Mouse (Mus musculus) heart, embryonic 14.5 days (tissue): ENCODE results near the gene Pbx4. TPM values are rescaled to one million over a fixed set of nuclear protein-coding genes. Genes with fewer than 3 reads are reported as not detected.

Source experiments
- ATAC-seq: fragments of 200-750 bp; cut with Nextera tagmentation; 2 replicates; pipeline ENCODE4 v1.8.0; 2017; ENCODE audit warnings: low read depth, moderate TSS enrichment; ENCODE audit not compliant: insufficient number of reproducible peaks, insufficient read depth, low FRiP score
- H3K27ac ChIP-seq, 2 experiments: fragments of 200-500 bp in 1 of 2; fragments of 300-500 bp in 1 of 2; sonication (generic) in 1 of 2; replicated peaks in 1 of 2; 2 replicates each; pipeline ENCODE4 v1.5.1; 2012 to 2014; ENCODE audit warnings: low read depth in 2 of 2, low read length in 2 of 2, control low read depth in 1 of 2, mild to moderate bottlenecking in 1 of 2, mixed read lengths in 1 of 2; ENCODE audit not compliant: control insufficient read depth in 1 of 2, insufficient read depth in 1 of 2
- H3K27me3 ChIP-seq: fragments of 300-500 bp; sonication (generic); 2 replicates; pipeline ENCODE4 v1.6.1; 2014; ENCODE audit warnings: mild to moderate bottlenecking, low read length, control low read depth; ENCODE audit not compliant: control insufficient read depth, insufficient read depth
- H3K36me3 ChIP-seq: fragments of 300-500 bp; sonication (generic); 2 replicates; pipeline ENCODE4 v1.6.1; 2014; ENCODE audit warnings: mild to moderate bottlenecking, control low read depth, low read length, mixed read lengths; ENCODE audit not compliant: control insufficient read depth, insufficient read depth
- H3K4me1 ChIP-seq, 2 experiments: fragments of 200-500 bp in 1 of 2; fragments of 300-500 bp in 1 of 2; sonication (generic) in 1 of 2; 2 replicates each; pipeline ENCODE4 v1.6.1; 2012 to 2014; ENCODE audit warnings: low read length in 2 of 2, control low read depth in 1 of 2, mixed read lengths in 1 of 2; ENCODE audit not compliant: control insufficient read depth in 2 of 2, insufficient read depth in 2 of 2
- H3K4me2 ChIP-seq: fragments of 300-500 bp; sonication (generic); 2 replicates; pipeline ENCODE4 v1.6.1; 2014; ENCODE audit warnings: mild to moderate bottlenecking, low read length
- H3K4me3 ChIP-seq, 2 experiments: fragments of 200-500 bp in 1 of 2; fragments of 300-500 bp in 1 of 2; sonication (generic) in 1 of 2; 2 replicates each; pipeline ENCODE4 v1.5.1; 2012 to 2014; ENCODE audit warnings: low read length in 2 of 2, mild to moderate bottlenecking in 2 of 2, control low read depth in 1 of 2, low read depth in 1 of 2, moderate library complexity in 1 of 2; ENCODE audit not compliant: control insufficient read depth in 1 of 2, insufficient read depth in 1 of 2
- H3K9ac ChIP-seq: fragments of 300-500 bp; sonication (generic); 2 replicates; pipeline ENCODE4 v1.6.1; 2014; ENCODE audit warnings: mild to moderate bottlenecking, low read length
- H3K9me3 ChIP-seq: fragments of 300-500 bp; sonication (generic); 2 replicates; pipeline ENCODE4 v1.6.1; 2016; ENCODE audit warnings: low read length, control low read depth; ENCODE audit not compliant: control insufficient read depth
- WGBS: fragments of 180-500 bp; shearing (Covaris S2); extraction: QIAGEN DNeasy Blood & Tissue Kit; methylation state at CpG from one replicate; pipeline ENCODE4 v1.1.7; 2014; 5-methylcytosine and 5-hydroxymethylcytosine counted together
- polyA plus RNA-seq: library from polyadenylated mRNA; unstranded; fragments of >200 nt; fragmentation: Nextera tagmentation; extraction: Ambion mirVana; gene quantifications from 2 replicates; pipeline ENCODE4 v1.2.1, GENCODE M21; 2014

Pbx4 gene
- polyA plus RNA-seq, 1 experiment from 2014 or later, result 5.0 TPM

DNA sequence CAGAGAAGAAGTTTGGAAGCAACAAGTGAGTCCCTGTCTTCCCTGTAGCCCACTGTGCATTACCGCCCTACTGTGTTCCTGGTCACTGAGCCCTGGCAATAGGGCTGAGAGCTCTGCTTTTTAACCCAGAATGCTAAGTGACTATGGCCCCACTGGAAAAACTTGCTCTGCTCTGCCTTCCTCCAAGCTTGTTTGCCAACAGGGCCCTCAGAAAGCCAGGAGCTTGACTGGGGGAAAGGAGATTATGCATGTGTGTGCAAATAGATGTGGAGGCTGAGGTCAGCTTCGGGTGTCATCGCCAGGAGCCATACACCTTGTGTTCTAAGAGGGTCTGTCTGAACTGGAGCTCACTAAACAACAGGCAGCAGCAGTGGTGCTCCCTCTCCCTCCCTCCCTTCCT, 38.2 kb upstream of the Pbx4 start:
- H3K36me3 ChIP-seq, result peaks cover 58% of the 10 kb centered on the region
- no peak overlapping the region for H3K27ac ChIP-seq
- no peak overlapping the region for H3K9ac ChIP-seq
- no peak for ATAC-seq
- peaks cover 4 to 19% of the 10 kb centered on the region in 2 experiments; a peak in 3 of 4 replicates for H3K4me1 ChIP-seq
- H3K4me2 ChIP-seq, result no peak overlapping the region
- WGBS, result 94% methylated on average over 3 of the region's 3 CpGs
- no peaks in the 10 kb centered on the region for H3K27me3 ChIP-seq
- no peak overlapping the region for H3K4me3 ChIP-seq
- no peaks in the 10 kb centered on the region for H3K9me3 ChIP-seq

DNA sequence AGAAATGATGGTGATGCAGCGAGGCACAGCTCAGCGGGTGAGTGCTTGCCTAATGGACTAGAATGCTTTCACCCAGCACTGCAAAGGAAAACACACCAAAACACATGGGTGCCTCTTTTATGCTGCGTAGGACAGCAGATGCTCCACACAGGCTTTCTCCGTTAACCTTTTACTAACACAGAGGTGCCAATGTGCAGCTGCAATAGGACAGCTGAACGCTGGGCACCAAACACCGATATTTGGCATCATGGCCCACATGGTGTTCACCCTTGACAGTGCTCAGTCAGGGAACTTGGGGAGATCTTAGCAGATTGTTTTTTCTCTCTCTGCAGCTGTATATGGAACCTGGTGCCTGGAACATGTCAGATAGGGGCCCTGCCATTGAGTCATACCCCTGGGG, 37.4 kb upstream of the Pbx4 start:
- Histone ChIP-seq H3K4me2 (no peak overlapping the region), H3K9me3 (no peaks in the 10 kb centered on the region), H3K4me3 (no peak overlapping the region), H3K9ac (no peak overlapping the region), H3K27me3 (no peaks in the 10 kb centered on the region), H3K36me3 (peaks cover 66% of the 10 kb centered on the region), H3K4me1 (peaks cover 4 to 17% of the 10 kb centered on the region in 2 experiments; a peak in 3 of 4 replicates), H3K27ac (no peak overlapping the region)
- WGBS, result 97% methylated on average over 6 of the region's 6 CpGs
- ATAC-seq, result no peak

DNA sequence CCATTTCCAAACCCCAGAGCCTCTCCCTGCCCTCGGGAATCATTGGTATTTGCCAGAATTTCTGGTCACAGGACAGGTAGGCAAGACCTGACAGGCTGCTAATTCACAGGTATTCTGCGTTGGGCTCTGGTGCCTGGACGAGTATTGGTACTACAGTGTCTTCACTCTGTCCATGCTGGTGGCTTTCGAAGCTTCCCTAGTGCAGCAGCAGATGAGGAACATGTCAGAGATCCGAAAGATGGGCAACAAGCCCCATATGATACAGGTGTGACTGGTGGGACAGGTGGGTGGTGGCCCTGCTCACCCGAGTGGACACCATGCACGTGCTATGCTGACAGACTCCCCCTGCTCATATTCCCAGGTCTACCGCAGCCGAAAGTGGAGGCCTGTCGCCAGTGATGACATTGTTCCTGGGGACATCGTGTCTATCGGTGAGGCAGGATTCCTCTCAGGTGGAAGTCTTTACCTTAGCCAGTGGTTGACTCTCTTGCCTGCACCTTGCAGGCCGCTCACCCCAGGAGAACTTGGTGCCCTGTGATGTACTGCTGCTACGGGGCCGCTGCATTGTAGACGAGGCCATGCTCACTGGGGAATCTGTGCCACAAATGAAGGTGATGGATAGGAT, 35.5 kb upstream of the Pbx4 start:
- 94% methylated on average over 16 of the region's 16 CpGs for WGBS
- Histone ChIP-seq H3K4me2 (no peak overlapping the region), H3K36me3 (peaks cover 86% of the 10 kb centered on the region), H3K27me3 (no peaks in the 10 kb centered on the region), H3K4me3 (no peak overlapping the region), H3K27ac (no peak overlapping the region), H3K4me1 (peaks cover 2 to 13% of the 10 kb centered on the region in 2 experiments; a peak in 2 of 4 replicates), H3K9me3 (no peaks in the 10 kb centered on the region), H3K9ac (no peak overlapping the region)
- ATAC-seq, result no peak

DNA sequence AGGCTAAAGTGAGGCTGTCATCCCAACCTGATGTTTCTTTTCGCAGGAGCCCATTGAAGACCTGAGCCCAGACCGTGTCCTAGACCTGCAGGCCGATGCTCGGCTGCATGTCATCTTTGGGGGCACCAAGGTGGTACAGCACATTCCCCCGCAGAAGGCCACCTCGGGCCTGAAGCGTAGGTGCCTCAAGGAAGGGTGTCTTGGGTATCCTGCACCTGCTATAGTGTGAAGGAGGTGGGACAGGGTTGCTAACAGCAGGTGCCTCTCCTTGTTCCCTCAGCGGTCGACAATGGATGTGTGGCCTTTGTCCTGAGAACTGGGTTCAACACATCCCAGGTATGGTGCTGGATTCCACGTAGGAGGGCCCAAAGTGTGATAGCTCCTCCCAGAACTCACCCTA, 34.6 kb upstream of the Pbx4 start:
- Histone ChIP-seq H3K4me1 (peaks cover 0 to 5% of the 10 kb centered on the region in 2 experiments; a peak in 1 of 4 replicates), H3K27me3 (no peaks in the 10 kb centered on the region), H3K4me2 (no peak overlapping the region), H3K9me3 (no peaks in the 10 kb centered on the region), H3K9ac (no peak overlapping the region), H3K36me3 (peaks cover 94% of the 10 kb centered on the region), H3K27ac (no peak overlapping the region), H3K4me3 (no peak overlapping the region)
- 95% methylated on average over 10 of the region's 10 CpGs for WGBS
- ATAC-seq, result no peak

DNA sequence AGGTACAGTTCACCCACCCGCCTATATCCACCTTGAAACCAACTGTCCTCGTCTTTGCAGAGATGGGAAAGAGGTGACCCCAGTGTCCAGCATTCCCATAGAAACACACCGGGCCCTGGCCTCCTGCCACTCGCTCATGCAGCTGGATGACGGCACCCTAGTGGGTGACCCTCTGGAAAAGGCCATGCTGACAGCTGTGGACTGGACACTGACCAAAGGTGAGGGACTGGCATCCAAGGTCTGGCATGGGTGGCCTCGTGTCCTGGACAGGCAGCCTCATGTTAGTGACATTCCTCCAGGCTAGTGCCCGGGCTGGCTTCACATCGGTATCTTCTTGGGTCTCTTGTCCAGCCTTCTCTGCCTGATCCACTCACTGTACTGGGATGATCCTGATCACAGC, 33.0 kb upstream of the Pbx4 start:
- Histone ChIP-seq H3K9me3 (no peaks in the 10 kb centered on the region), H3K4me3 (no peak overlapping the region), H3K4me1 (no peaks in the 10 kb centered on the region), H3K27ac (no peak overlapping the region), H3K27me3 (no peaks in the 10 kb centered on the region), H3K9ac (no peak overlapping the region), H3K36me3 (peaks cover 100% of the 10 kb centered on the region), H3K4me2 (no peak overlapping the region)
- WGBS, result 90% methylated on average over 8 of the region's 8 CpGs
- ATAC-seq, result no peak

DNA sequence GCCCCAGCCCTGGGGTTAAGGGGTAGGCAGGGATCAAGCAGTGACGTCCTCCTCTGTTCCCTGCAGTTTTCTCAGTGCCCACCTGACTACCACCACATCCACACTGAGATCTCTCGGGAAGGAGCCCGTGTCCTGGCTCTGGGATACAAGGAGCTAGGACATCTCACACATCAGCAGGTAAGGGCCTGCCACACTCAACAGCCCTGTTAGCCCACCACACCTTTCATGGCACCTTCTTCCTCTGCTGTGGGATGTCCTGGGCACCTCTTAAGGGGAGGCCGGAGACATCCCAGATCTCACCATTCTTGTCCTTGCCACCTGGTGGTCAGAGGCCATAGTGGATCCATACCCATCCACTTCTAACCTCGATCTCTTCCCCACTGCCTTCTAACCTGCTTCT, 32.3 kb upstream of the Pbx4 start:
- 92% methylated on average over 5 of the region's 5 CpGs for WGBS
- no peaks in the 10 kb centered on the region for H3K27me3 ChIP-seq
- no peak for ATAC-seq
- peaks cover 99% of the 10 kb centered on the region for H3K36me3 ChIP-seq
- H3K4me3 ChIP-seq, result no peak overlapping the region
- H3K4me1 ChIP-seq, result no peaks in the 10 kb centered on the region
- no peak overlapping the region for H3K27ac ChIP-seq
- H3K4me2 ChIP-seq, result no peak overlapping the region
- H3K9ac ChIP-seq, result no peak overlapping the region
- no peaks in the 10 kb centered on the region for H3K9me3 ChIP-seq

DNA sequence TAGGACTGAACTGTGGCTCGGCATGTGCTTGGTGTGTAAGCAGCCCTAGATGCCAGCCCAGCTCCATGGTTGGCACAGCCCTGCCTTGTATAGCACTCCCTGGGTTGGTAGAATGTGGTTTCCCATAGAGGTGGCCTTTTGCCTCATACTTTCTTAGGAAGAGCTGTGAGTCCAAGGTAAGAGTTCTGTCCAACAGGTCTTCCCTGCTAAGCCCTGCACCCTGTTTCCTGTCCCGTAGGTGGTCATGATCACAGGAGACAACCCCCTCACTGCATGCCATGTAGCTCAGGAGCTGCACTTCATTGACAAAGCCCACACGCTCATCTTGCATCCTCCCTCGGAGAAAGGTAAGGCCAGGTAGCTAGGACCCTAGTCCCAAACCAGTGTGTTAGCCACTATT, 30.5 kb upstream of the Pbx4 start:
- WGBS, result 95% methylated on average over 4 of the region's 4 CpGs
- H3K9ac ChIP-seq, result no peak overlapping the region
- no peak overlapping the region for H3K4me3 ChIP-seq
- peaks cover 99% of the 10 kb centered on the region for H3K36me3 ChIP-seq
- no peaks in the 10 kb centered on the region for H3K27me3 ChIP-seq
- ATAC-seq, result no peak
- no peaks in the 10 kb centered on the region for H3K4me1 ChIP-seq
- no peaks in the 10 kb centered on the region for H3K9me3 ChIP-seq
- no peak overlapping the region for H3K27ac ChIP-seq
- H3K4me2 ChIP-seq, result no peak overlapping the region

DNA sequence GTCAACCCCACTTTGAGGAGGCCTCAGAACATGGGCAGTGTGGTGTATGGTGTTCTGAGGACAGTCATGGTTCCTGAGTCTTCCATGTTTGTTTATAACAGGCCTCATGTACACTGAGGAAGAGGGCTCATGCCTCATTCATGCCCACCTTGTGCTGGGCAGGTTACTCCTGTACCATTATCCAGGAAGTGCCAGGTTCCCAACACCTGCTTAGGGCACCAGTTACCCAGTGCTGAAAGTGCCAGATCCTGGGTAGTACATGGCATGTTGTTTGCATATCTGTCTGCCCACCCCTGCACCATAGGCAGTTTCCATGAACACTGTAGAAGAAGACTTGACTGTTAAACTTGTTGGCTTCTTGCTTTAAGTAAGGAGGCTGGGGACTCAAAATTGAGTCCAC, 30.1 kb upstream of the Pbx4 start:
- H3K9me3 ChIP-seq, result no peaks in the 10 kb centered on the region
- H3K4me1 ChIP-seq, result no peaks in the 10 kb centered on the region
- no peak overlapping the region for H3K4me2 ChIP-seq
- no peak overlapping the region for H3K27ac ChIP-seq
- H3K36me3 ChIP-seq, result peaks cover 99% of the 10 kb centered on the region
- no peak overlapping the region for H3K9ac ChIP-seq
- no peak overlapping the region for H3K4me3 ChIP-seq
- no peak for ATAC-seq
- no peaks in the 10 kb centered on the region for H3K27me3 ChIP-seq
